Mouse (Mus musculus): Measurements from ENCODE around the gene Tcam1.

The Tcam1 gene

GRCm38 (mm10) chr11:106273311-106273684, 3.2 kb upstream of the Tcam1 start:
- no peak for DNase-seq (ENCODE audit: low spot score)

- DNase-seq (ENCODE audit: low spot score), result no peak
Observed at GRCm38 (mm10) chr11:106273811-106274210, 2.7 kb upstream of the Tcam1 start.

GRCm38 (mm10) chr11:106274374-106274773, 2.1 kb upstream of the Tcam1 start:
- DNase-seq (ENCODE audit: low spot score), result no peak

- no peak for DNase-seq (ENCODE audit: low spot score)
Observed at GRCm38 (mm10) chr11:106274971-106275411, 1.5 kb upstream of the Tcam1 start.

- no peak for DNase-seq (ENCODE audit: low spot score)
Observed at GRCm38 (mm10) chr11:106282452-106282851, 6.0 kb downstream of the Tcam1 start.

DNA sequence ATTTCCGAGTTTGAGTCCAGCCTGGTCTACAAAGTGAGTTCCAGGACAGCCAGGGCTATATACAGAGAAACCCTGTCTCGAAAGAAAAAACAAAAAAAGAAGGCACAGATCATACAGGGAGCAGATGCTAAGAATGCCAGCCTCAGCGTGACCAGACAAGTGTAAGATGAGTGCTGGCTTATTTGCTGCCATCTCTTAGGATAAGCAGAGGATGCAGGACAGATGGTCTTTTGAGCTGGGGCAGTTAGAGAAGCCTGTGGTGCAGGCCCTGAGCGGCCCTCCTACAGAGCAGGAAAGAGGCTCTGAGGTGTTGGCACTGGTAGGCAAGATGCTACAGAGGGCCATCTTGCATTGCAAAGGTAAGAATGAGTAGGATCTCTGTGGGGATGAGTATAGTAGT, 6.9 kb downstream of the Tcam1 start:
- DNase-seq (ENCODE audit: low spot score), result no peak

DNA sequence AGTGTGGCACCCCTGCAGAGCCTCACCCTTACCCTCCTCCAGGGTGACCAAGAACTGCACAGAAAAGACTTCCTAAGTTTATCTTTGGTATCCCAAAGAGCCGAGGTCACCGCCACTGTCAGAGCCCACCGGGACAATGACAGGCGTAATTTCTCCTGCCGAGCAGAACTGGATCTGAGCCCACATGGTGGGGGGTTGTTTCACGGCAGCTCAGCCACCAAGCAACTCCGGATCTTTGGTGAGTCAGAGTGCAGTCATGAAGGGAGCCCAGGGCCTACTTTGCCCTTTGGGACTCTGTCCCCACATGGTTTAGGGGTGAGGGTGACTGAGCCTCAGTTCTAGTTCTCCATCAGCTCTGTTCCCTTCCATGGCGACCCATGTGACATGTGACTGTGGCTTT, 7.7 kb downstream of the Tcam1 start:
- DNase-seq (ENCODE audit: low spot score), result no peak

- DNase-seq (ENCODE audit: low spot score), result no peak
Observed at GRCm38 (mm10) chr11:106286206-106286605, 9.7 kb downstream of the Tcam1 start.

DNA sequence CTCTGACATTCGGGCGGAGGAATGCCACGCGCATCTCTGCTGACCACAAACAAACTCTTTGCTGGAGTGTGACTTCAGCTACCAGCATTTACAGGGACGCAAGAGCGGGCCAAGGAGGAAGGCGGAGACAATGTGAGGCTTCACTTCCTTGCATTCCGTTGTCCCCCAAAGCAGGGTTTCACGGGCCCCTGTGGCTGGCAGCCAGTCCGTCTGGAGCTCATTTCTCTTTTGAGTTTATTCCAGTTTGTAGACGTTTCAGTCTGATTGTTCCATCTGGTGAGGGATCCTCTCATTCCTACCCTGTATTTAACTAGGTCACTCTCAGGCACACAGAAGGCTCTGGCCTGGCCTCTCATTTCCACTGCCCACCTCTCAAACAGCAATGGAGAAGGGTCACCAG, 10.5 kb downstream of the Tcam1 start:
- DNase-seq (ENCODE audit: low spot score), result no peak

- no peak for DNase-seq (ENCODE audit: low spot score)
Observed at GRCm38 (mm10) chr11:106289369-106289768, 12.9 kb downstream of the Tcam1 start.

GRCm38 (mm10) chr11:106290376-106290775, 13.9 kb downstream of the Tcam1 start:
- DNase-seq (ENCODE audit: low spot score), result no peak

- DNase-seq (ENCODE audit: low spot score), result no peak
Observed at GRCm38 (mm10) chr11:106291861-106292260, 15.4 kb downstream of the Tcam1 start.

DNA sequence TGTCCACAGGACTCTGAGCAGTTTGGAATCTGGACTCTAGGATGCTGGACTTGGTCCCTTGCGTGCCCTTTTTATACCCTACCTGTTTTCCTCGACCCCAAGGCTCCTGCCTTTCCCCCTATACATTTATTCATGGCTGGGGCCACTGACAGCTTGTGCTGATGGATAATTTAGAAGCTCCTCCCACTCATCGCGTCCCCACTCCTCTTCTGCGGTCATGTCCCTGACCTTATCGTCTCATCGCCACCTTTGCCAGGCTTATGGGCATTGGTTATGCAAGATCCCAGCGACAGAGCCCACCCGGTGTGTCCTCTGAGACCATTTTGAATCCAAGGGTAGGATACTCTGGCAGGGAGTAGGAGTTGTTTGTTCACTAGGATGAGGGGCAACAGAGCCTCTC, 25.3 kb downstream of the Tcam1 start, which contains the start of gene Gh:
Gene Gh (minus strand): TSS at position 101 of the 400 bp plus-strand sequence.
- no peak for DNase-seq (ENCODE audit: low spot score)

- peak; percentile 89 for DNase-seq (ENCODE audit: low spot score)
Observed at GRCm38 (mm10) chr11:106302634-106303033, 26.2 kb downstream of the Tcam1 start.

DNA sequence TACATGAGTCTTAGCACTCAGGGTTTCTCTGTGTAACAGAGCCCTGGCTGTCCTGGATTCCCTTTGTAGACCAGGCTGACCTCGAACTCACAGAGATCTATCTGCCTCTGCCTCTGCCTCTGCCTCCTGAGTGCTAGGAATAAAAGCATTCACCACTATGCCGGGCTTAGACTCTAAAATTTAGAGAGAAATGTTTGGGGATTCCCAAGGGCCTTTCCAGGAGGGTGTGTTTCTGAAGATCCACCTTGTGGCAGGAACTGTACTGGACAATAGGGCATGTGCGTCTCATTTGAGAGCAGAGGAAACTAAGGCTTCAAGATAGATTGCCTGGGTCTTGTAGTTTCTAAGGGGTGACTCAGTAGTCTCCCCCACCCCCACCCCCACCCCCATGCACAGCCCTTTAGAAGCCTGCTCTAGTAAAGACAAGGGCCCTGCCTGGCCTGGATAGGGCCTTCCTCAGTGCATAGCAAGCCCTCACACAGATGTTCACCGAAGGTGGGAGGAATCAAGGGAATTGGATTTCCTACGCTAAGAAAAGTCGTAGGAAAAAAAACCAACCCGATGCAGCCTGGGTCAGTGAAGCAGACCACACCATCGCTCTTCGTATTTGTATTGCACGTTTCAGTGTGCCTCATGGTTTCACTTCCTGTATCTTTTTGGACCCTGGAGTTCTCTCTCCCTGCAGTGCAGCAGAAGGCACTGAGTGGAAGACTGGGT, 29.0 kb downstream of the Tcam1 start:
- DNase-seq (ENCODE audit: low spot score), result no peak

DNA sequence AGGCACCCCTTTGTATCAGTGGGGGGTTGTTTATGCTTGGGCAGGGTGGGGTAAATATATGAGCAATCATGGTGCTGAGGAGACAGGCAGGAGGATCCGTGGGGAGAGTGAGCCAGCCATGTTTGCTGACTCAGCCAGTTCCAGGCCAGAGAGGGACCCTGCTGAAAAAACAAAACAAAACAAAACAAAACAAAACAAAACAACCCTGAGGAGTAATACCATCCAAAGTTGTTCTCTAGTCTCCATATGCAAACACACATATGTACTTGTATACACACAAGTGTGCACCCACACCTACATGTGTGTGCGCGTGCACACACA, 29.6 kb downstream of the Tcam1 start:
- DNase-seq (ENCODE audit: low spot score), result no peak

- no peak for DNase-seq (ENCODE audit: low spot score)
Observed at GRCm38 (mm10) chr11:106306758-106307157, 30.3 kb downstream of the Tcam1 start.

- DNase-seq (ENCODE audit: low spot score), result no peak
Observed at GRCm38 (mm10) chr11:106307432-106307831, 31.0 kb downstream of the Tcam1 start.

- DNase-seq (ENCODE audit: low spot score), result no peak
Observed at GRCm38 (mm10) chr11:106308162-106308561, 31.7 kb downstream of the Tcam1 start.

GRCm38 (mm10) chr11:106310123-106310522, 33.7 kb downstream of the Tcam1 start:
- no peak for DNase-seq (ENCODE audit: low spot score)

DNA sequence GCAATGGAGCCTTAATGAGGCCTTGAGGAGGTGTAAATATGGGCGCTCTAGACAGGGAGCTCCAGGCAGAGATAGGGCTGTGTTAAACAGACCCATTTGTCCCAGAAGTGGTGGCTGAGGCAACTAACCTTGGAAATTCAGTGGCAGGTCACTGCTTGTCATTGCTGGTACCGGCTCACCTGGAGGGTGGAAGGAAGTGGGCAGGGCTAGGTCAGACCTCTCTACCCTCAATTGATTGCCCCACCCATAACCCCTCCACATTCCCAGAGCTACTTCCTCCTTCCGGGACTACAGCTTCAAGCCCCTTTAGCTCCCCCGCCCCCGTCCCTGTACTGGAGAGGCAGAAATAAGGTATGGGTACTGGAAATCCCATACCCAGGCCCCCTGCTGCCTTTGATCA, 37.1 kb downstream of the Tcam1 start:
- no peak for DNase-seq (ENCODE audit: low spot score)

DNA sequence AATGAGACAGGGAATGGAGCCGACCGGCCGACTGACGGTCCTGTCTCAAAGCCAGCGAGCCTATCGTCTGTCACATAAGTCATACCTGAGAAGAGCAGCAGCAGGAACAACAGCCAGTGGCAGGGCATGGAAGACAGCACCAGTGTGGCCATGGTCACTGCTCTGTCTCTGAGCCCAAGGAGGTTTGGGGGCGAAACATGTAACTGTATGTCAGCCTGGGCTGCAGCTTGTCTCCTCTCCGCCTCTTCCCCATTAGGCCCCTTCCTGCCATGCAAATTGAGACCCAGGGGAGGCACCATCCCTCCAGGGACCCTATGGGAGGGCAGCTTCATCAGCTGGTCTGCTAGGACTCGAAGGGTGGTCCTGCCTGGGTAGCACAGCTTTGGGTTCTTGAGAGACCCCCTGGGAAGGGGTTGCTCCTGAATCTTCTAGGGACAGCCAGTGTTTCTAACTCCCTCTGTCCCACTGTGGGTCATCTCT, 37.9 kb downstream of the Tcam1 start, which contains the start of gene Cd79b:
Gene Cd79b (minus strand): TSS at position 430 of the 480 bp plus-strand sequence.
- DNase-seq (ENCODE audit: low spot score), result no peak

DNA sequence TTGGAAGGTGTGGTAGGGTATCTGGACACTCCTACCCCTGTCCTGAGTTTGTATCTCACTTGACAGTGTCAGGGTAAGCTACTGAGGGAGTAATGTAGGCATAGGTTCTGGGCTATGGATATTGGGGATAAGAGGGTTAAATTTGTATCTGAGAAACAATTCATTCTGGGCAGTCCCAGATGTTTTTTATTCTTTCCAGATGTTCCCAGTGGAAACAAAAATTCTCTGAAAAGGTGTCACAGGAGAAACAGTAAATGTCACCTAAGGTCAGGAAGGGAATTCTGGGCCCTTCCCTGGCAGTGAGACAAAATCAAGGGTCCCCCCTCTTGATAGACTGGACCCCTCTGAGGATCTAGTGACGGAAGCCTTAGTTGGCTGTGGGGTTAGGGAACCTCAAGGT, 39.9 kb downstream of the Tcam1 start:
- no peak for DNase-seq (ENCODE audit: low spot score)

GRCm38 (mm10) chr11:106317801-106318200, 41.3 kb downstream of the Tcam1 start:
- no peak for DNase-seq (ENCODE audit: low spot score)
